Mouse (Mus musculus): Measurements from ENCODE around the gene Adamts17.

Adamts17 gene

DNA sequence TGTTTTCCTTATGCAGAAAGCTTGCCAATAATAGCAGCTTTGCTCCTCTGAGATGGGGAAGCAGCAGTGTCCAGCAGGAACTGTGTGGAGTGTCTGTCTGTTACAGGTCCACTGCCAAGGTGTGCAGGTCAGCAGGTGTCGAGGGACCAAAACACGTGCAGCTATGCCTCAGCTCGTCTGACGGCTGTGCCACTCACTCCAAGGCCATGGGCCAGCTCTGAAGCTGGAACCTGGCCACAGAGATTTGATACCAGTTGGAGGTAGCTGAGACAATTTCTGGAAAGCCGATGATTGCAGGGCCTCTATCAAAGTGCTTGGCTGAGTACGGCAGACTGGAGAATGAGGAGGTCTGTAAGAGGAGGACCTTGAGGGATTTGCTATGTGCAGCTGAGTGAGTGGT, 24.0 kb upstream of the Adamts17 start:
- no peaks in the 10 kb centered on the region for H3K27me3 ChIP-seq (ENCODE audit: control insufficient read depth, insufficient read depth, low read length, poor library complexity, severe bottlenecking)
- H3K36me3 ChIP-seq (ENCODE audit: control insufficient read depth, insufficient read depth, low read length, poor library complexity, severe bottlenecking), result no peaks in the 10 kb centered on the region
- DNase-seq (ENCODE audit: low read depth, low spot score), result no peak

DNA sequence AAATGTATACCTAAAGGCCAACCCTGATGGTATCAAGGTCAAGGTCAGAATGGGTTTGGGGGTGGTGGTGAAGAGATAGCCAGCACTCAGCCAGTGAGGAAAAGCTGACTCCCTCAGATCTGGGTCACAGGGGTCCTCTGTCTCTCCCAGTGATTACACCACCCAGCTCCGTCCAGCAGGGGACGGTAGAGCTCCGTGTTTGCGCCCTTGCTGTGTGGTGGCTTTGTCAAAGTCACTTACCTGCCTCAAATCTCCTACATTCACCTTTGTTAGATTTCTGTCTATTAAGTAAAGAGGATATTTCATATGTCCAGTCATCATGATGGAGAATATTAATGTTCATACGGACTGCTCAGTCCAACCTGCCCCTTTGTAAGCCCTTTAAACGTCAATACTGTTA, 19.5 kb upstream of the Adamts17 start:
- peak; percentile 25 for DNase-seq (ENCODE audit: low read depth, low spot score)
- Histone ChIP-seq H3K36me3 (ENCODE audit: control insufficient read depth, insufficient read depth, low read length, poor library complexity, severe bottlenecking) (no peaks in the 10 kb centered on the region), H3K27me3 (ENCODE audit: control insufficient read depth, insufficient read depth, low read length, poor library complexity, severe bottlenecking) (no peaks in the 10 kb centered on the region)

DNA sequence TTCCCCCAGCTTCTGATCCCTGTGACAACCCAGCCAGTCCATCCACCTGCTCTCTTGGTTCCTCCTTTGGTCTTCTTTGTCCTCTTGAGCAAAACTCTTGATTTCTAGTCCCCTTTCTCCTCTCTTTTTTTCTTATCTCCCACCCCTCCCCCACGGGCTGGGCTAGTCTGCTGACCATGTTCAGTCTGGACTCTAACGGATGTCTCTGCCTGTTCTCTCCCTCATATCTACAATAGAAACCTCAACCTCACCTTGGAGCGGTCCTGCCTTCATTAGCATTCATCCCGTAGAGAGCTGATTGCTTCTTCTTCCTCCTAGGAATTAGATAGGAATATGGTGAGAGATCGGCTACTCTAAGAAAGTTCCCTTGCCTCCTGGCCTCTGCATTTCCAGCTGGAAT, 8.7 kb upstream of the Adamts17 start:
- no peaks in the 10 kb centered on the region for H3K36me3 ChIP-seq (ENCODE audit: control insufficient read depth, insufficient read depth, low read length, poor library complexity, severe bottlenecking)
- no peaks in the 10 kb centered on the region for H3K27me3 ChIP-seq (ENCODE audit: control insufficient read depth, insufficient read depth, low read length, poor library complexity, severe bottlenecking)
- DNase-seq (ENCODE audit: low read depth, low spot score), result no peak

DNA sequence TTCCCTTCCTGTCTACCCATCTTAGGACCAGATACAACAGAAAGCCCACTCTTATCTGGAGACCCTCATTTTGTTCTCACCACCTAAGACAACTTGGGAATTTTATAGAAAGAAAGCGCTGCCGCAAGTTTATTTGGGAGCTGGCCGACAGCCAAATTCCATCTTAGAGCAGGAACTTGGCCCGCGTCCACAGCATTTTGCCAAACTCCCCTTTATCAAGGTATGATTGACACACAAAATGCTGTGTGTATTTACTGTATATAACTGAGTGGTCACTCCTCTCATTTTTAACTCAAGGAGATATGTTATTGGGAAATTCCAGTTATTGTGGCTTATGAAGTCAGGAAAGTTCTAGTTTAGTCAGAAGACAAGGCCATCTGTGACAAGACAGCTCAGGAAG, 8.2 kb upstream of the Adamts17 start:
- Histone ChIP-seq H3K27me3 (ENCODE audit: control insufficient read depth, insufficient read depth, low read length, poor library complexity, severe bottlenecking) (no peaks in the 10 kb centered on the region), H3K36me3 (ENCODE audit: control insufficient read depth, insufficient read depth, low read length, poor library complexity, severe bottlenecking) (no peaks in the 10 kb centered on the region)
- DNase-seq (ENCODE audit: low read depth, low spot score), result no peak

DNA sequence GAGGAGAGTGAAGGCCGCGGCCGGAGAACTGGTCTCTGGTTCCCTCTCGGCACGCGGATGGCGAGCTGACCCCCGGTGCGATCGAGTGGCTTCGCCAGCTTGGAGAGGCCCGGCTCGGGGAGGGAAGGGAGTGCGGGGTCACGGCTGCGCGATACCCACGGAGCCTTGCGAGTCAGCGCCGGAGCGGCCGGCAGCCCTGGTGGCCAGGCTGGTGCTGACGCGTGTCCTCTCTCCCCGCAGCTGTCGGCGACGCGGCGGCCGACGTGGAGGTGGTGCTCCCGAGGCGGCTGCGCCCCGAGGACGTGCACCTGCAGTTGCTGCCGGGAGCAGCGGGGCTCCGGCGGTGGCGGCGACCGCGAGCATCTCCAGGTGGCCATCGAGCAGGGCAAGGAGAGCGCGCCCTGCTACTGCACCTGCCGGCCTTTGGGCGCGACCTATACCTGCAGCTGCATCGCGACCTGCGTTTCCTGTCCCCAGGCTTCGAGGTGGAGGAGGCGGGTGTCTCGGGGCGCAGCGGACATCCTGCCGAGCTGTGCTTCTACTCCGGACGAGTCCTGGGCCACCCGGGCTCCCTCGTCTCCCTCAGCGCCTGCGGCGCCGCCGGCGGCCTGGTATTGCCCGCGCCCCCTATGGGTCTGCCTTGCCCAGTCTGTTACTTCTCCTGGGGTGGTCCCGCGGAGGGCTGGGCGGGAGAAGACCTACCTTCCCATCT, 629 bp downstream of the Adamts17 start:
- peak; percentile 28 for DNase-seq (ENCODE audit: low read depth, low spot score)
- no peaks in the 10 kb centered on the region for H3K27me3 ChIP-seq (ENCODE audit: control insufficient read depth, insufficient read depth, low read length, poor library complexity, severe bottlenecking)
- H3K36me3 ChIP-seq (ENCODE audit: control insufficient read depth, insufficient read depth, low read length, poor library complexity, severe bottlenecking), result no peaks in the 10 kb centered on the region

DNA sequence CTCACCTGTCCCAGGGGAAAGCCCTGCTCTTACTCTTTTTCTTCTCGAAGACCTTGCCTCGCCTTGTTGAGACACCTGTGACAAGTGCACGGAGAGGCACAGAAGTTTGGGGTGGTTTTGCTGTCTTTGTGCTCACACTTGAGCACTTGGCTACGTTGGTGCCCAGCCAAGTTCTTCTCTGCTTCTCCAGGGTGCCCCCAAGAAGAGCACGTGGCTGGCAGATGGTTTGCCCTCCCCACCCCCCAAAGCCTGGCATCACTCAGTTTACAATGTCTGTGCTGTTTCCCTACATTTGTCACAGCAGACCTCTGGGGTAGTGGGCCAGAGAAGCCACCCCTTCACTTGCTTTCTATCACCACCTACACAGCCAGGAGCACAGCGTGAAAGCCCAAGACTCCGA, 1.6 kb downstream of the Adamts17 start:
- no peaks in the 10 kb centered on the region for H3K27me3 ChIP-seq (ENCODE audit: control insufficient read depth, insufficient read depth, low read length, poor library complexity, severe bottlenecking)
- no peaks in the 10 kb centered on the region for H3K36me3 ChIP-seq (ENCODE audit: control insufficient read depth, insufficient read depth, low read length, poor library complexity, severe bottlenecking)
- DNase-seq (ENCODE audit: low read depth, low spot score), result no peak

DNA sequence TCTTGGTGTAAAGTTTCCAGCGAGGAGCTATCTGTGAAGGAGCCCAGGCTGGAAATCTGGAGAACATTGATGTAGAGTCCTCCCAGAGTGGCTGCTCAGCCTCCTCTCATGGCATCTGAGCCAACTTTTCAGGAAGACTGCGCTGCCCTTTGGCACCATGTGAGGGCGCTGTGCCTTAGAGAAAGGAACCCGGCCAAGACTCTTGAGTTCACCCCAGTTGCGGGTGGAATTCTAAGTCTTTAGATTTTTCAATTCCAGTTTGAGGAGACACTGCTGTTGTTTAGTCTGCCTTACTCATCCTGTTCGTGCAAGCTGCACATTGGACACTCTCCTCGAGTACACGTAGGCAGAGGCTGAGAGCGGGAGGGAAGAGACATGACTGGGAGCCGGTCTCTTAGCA, 2.5 kb downstream of the Adamts17 start:
- Histone ChIP-seq H3K36me3 (ENCODE audit: control insufficient read depth, insufficient read depth, low read length, poor library complexity, severe bottlenecking) (no peaks in the 10 kb centered on the region), H3K27me3 (ENCODE audit: control insufficient read depth, insufficient read depth, low read length, poor library complexity, severe bottlenecking) (no peaks in the 10 kb centered on the region)
- no peak for DNase-seq (ENCODE audit: low read depth, low spot score)

DNA sequence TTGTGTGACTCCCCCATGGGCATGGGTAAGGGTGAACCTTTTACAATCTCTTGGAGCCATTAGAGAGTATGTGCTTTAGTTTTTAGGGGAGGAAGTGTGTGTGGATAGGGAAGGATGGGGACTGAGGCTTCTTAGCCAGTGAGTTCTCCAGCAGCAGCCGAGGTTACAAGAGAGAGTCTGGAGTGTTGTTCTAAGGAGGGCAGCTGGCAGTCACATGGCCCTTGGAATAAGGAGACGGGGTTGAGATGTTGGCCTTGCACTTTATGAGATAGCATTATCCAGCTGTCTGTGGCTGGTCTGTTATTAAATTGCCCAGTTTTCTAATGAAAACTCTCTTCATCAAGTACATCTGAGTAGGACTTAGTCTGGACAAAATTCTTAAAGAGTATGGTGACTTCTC, 4.3 kb downstream of the Adamts17 start:
- DNase-seq (ENCODE audit: low read depth, low spot score), result no peak
- Histone ChIP-seq H3K27me3 (ENCODE audit: control insufficient read depth, insufficient read depth, low read length, poor library complexity, severe bottlenecking) (no peaks in the 10 kb centered on the region), H3K36me3 (ENCODE audit: control insufficient read depth, insufficient read depth, low read length, poor library complexity, severe bottlenecking) (no peaks in the 10 kb centered on the region)

DNA sequence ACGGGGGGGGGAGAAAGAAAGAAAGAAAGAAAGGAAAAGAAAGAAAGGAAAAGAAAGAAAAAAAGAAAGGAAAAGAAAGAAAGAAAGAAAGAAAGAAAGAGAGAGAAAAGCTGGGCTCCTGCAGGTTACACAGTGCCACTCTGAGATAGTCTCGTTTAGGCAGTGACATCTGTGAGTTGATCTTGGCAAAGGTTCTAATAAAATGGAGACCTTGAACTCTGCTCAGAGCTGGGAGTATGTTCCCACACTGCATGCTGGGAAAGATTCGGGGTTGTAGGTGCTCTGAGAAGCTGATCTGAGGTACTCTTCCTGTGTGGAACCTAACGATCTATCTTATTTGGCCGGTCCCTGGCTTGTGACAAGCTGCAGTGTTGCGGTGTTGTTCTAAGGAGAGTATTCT, 7.0 kb downstream of the Adamts17 start:
- no peak for DNase-seq (ENCODE audit: low read depth, low spot score)
- Histone ChIP-seq H3K27me3 (ENCODE audit: control insufficient read depth, insufficient read depth, low read length, poor library complexity, severe bottlenecking) (no peaks in the 10 kb centered on the region), H3K36me3 (ENCODE audit: control insufficient read depth, insufficient read depth, low read length, poor library complexity, severe bottlenecking) (no peaks in the 10 kb centered on the region)

DNA sequence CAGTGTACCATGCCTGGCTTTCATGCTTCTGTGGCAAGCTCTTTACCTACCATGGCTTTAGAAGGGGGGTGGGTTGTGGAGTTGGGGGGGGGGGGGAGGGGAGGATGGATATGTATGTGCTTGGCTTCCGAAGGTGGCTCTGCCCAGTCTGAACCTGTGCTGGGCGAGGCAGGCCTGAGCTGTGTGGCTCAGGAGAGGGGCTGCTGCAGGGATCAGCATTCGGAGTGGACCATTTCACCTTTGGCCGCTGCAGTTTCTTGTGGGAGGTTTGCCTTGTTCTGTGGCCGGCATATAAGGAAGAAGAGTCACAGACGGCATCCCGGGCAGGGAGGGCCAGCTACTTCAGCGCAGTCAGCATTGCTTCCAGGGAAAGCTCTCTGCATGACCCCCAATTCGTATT, 7.8 kb downstream of the Adamts17 start:
- Histone ChIP-seq H3K36me3 (ENCODE audit: control insufficient read depth, insufficient read depth, low read length, poor library complexity, severe bottlenecking) (no peaks in the 10 kb centered on the region), H3K27me3 (ENCODE audit: control insufficient read depth, insufficient read depth, low read length, poor library complexity, severe bottlenecking) (no peaks in the 10 kb centered on the region)
- DNase-seq (ENCODE audit: low read depth, low spot score), result no peak

DNA sequence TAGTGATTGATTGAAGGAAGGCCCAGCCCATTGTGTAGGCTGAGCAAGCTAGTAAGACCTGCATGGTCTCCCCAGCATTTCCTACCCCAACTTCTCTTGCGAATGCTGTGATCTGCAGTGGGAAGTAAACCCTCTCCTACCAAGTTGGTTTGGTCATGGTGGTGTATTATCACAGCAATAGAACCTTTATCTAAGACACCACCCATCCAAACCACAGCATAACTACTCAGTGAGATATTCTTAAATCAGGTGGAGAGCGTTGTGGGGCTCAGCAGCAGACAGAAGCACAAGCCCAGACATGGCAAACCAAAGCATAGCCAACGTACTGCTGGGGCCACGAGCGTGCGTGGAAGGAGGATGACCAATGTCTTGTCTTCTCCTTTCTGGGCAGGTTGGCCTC, 9.8 kb downstream of the Adamts17 start:
- Histone ChIP-seq H3K27me3 (ENCODE audit: control insufficient read depth, insufficient read depth, low read length, poor library complexity, severe bottlenecking) (no peaks in the 10 kb centered on the region; the same call in 1 of the 2 replicates), H3K36me3 (ENCODE audit: control insufficient read depth, insufficient read depth, low read length, poor library complexity, severe bottlenecking) (no peaks in the 10 kb centered on the region)
- no peak for DNase-seq (ENCODE audit: low read depth, low spot score)

DNA sequence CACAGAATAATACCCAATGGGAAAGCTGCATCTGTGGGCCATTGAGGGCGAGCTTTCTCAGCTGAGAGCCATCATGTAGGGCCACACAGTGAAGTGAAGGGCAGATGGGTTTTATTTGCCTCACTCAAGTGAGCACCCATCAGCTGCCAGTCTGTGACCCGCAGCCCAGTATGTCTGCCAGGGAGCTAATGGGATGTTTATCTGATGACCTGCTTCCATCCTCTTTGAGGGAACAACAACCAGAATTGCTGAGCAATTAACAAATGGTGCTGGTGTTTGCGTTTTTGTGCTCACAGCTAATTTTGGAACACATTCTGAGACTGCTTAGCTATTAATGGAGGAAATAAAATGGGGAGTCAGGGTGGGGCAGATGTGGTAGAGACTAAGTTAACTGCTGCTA, 12.6 kb downstream of the Adamts17 start:
- Histone ChIP-seq H3K36me3 (ENCODE audit: control insufficient read depth, insufficient read depth, low read length, poor library complexity, severe bottlenecking) (no peaks in the 10 kb centered on the region), H3K27me3 (ENCODE audit: control insufficient read depth, insufficient read depth, low read length, poor library complexity, severe bottlenecking) (no peaks in the 10 kb centered on the region; the same call in 1 of the 2 replicates)
- DNase-seq (ENCODE audit: low read depth, low spot score), result no peak

DNA sequence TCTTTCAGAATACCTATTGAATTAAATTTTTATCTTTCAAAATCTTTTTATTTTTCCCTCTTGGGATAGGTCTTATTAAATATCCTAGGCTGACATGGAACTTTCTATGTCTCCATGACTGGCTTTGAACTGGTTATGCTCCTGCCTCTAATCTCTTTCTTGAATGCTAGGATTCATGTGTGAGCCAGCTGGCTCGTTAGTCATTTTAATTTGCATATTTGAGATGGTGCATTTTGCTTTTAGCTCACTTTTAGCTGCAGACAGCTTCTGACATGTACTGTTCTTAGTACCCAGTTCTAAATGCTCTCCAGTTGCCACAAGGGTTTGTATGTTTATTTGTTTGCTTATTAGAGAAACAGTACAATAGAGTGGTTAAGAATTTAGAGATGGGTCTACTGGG, 18.1 kb downstream of the Adamts17 start:
- no peak for DNase-seq (ENCODE audit: low read depth, low spot score)
- Histone ChIP-seq H3K36me3 (ENCODE audit: control insufficient read depth, insufficient read depth, low read length, poor library complexity, severe bottlenecking) (no peaks in the 10 kb centered on the region), H3K27me3 (ENCODE audit: control insufficient read depth, insufficient read depth, low read length, poor library complexity, severe bottlenecking) (no peaks in the 10 kb centered on the region; the same call in 1 of the 2 replicates)

DNA sequence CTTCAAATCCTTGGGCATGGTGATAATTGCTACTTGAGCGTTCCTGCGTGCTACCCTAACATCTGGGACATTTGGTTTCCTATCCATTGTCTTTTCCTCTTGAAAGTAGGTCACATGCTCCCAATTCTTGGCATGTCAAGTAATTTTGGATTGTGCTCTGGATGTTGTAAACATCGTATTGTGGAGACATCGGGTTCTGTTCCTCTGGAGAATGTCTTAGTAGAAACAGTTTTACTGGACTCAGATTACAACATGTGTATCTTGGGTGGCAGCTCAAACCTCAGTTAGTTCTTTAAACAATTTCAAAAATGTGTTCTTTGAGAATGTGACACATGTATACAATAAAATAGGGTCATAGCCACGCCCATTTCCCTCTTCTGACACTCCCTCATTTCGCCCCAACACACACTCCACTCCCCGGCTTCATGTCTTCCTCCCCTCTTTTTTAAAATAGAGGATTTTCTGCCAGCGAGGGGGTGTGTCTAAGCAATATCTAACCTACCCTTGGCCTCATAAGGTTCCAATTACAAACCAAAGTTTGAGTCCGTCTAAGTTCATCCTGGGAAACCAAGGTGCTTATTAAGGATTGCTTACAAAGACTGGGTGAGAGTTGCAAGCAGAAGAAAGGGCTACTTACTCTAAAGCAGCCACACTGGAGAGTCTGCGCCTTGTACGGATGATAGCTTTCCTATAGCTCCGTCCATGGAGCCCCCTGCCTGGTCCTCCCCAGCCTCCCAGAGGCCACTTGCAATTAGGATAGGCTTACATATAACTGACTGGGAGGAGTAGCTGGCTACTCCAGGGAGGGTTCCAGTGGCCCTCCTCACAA, 18.9 kb downstream of the Adamts17 start:
- DNase-seq (ENCODE audit: low read depth, low spot score), result no peak
- Histone ChIP-seq H3K36me3 (ENCODE audit: control insufficient read depth, insufficient read depth, low read length, poor library complexity, severe bottlenecking) (no peaks in the 10 kb centered on the region), H3K27me3 (ENCODE audit: control insufficient read depth, insufficient read depth, low read length, poor library complexity, severe bottlenecking) (no peaks in the 10 kb centered on the region; the same call in 1 of the 2 replicates)

DNA sequence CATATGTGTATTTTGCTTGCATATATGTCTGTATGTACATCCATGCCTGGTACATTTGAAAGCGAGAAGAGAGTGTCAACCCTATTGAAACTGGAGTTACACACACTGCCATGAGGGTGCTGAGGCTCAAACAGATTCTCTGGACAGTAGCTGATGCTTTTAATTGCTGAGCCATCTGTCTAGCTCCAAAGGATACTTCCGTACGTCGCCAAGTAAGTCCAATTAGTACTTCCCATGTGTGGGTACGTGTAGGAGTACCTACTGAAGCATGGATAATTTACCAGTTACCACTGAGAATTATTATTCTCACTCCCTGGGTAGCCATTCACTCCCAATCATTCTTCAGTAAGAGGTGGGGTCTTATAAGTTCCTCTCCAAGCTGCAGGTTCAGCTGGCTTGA, 19.7 kb downstream of the Adamts17 start:
- Histone ChIP-seq H3K36me3 (ENCODE audit: control insufficient read depth, insufficient read depth, low read length, poor library complexity, severe bottlenecking) (no peaks in the 10 kb centered on the region), H3K27me3 (ENCODE audit: control insufficient read depth, insufficient read depth, low read length, poor library complexity, severe bottlenecking) (no peaks in the 10 kb centered on the region)
- no peak for DNase-seq (ENCODE audit: low read depth, low spot score)

All from splenic B cell, adult 2 months (primary cell).